Mouse (Mus musculus): ENCODE data around the gene Bex6.

The Bex6 gene

DNA sequence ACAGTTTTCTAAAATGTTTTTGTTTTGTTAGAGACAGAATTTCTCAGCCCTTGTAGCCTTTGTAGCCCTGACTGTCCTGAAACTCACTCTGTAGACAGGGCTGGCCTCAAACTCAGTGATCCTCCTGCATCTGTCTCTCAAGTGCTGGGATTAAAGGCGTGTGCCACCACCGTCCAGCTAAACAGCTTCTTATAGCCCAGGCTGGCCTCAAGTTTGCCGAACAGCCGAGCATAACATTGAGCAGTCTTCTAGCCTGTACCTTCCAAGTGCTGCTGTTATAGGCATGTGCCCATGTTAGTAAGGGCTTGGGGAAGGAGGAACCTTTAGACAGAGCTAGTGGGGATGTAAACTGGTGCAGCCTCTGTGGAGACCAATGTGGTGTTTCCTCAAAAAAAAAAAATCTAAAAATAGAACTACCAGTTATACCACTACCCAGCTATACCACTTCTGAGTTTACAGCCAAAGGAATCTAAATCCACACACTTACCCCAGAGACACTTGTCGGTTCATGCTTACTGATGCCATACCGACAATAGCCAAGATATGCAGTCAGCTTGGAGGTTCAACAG, at the start of gene Bex6:
Gene Bex6 (plus strand): TSS at position 491 of the 569 bp plus-strand sequence.
- DNase-seq: no peak

DNA sequence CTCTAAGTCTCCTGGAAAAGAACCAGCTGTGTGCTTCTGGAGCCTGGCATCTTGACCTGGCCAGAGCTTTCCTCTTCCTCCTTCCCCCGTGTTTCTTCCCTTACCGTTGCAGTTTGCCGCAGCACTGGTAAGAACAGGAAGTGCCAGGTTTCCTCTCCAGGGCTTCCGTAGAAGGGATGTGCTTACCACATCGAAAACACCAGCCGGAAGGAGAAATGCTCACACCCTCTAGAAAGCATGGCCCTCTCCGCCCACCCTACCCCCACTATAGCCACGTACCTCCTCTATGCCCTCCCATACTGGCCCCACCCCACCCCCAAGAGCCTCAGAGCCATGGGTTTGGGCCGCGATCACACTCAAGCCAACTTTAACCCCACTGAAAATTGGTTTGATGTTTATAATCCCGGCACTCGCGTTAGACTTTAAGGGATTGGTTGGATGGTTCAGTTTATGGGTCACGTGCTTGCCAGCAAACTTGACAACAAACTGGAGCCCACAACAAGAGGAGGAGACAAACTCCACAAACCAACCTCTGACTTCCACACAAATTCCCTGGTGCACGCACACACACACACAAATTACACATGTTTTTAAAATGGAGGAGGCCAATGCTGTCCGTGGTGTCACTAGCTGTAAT, 49.3 kb upstream of the Bex6 start:
- peak; percentile 65 to 71 for DNase-seq

DNA sequence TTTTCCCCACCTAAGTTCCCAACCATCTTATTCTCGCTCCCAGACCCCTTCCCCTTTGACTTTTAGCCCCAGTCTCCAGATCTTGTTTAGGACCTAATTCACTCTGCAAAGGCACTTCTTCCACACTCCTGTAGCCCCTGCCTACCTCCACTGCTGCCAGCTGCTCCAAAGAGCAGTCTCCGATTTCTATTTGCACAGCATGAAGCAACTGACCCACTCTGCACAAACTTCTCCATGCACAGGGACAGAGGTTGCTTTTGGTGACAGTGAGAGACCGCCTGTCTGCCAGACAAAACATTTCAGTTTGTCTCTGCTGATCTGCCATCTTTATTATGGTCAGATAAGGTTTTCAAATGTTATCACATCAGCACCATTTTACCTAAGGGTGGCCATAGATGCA, 46.5 kb upstream of the Bex6 start:
- DNase-seq: no peak

DNA sequence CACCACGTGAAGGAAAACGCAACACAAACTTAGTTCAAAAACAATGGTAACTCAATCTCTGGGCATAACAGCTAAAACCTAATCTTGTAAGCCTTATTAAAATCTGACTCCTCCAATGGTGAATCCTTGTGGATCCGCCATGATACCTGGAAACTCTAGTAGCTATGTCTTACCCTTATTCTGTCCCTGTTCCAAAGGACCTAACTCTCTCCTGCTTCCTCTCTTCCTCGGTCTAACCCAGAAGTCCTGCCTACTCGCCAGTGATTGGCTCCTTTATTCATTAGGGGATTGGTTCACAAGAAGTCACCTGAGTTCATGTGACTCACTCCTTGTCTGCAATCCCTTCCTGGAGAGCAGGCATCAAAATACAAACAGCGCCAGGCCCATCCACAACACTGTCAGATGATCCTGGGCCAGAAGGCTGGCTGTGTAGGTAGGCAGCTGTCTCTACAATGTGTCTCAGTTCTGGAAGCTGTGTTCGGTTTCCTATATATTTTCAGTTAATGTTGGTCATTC, 43.7 kb upstream of the Bex6 start:
- DNase-seq: no peak

DNA sequence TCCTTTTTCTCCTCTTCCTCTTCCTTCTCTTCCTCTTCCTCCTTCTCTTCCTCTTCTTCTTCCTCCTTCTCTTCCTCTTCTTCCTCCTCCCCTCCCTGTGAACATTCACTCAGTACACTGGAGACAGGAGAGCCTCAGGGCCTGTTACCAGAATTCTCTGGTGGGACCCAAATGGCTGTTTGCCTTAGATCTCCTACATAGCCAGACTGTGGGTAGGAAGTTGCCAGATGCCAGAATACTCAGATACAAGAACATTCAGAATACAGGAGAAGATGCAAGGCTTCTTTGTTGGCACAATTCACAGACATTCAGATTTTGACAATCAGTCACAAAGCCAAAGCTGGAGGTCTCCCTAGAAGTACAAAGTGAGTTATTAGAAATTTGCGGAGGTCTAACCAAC, 40.7 kb upstream of the Bex6 start:
- DNase-seq: no peak

DNA sequence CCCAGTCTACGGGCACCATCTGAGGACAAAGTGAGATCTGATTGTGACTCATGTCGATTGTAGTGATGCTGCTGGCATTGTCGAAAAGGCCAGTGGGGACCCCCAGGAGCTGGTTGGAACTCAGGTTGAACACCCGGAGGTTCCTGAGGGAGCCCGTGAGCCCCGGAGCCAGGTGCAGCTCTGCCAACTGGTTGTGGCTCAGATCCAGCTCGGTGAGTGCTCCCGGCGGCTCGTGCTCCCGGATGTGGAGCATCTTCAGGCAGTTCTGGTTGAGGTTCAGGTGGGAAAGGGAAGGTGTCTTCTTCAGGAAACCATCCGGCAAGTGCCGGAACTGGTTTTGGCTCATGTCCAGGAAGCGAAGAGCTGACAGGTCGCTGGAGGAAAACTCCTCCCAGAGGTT, 35.9 kb upstream of the Bex6 start:
- no peak for DNase-seq

DNA sequence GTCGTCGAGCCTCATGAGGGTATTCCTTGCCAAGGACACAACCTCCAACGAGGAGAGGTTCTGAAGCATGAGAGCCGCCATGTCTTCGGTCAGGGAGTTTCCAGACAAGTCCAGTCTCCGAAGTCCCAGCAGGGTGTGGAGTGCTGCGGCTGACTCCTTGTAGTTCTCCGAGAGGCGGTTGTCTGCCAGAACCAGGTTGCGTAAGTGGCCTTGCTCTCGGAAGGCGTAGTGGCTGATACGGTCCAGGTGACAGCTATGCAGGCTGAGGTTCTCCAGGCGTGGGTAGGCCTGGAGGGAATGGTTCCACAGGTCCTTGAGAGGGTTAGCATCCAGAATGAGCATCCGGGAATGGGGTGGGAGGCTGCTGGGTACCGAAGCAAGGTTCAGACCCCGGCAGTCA, 35.0 kb upstream of the Bex6 start:
- no peak for DNase-seq

DNA sequence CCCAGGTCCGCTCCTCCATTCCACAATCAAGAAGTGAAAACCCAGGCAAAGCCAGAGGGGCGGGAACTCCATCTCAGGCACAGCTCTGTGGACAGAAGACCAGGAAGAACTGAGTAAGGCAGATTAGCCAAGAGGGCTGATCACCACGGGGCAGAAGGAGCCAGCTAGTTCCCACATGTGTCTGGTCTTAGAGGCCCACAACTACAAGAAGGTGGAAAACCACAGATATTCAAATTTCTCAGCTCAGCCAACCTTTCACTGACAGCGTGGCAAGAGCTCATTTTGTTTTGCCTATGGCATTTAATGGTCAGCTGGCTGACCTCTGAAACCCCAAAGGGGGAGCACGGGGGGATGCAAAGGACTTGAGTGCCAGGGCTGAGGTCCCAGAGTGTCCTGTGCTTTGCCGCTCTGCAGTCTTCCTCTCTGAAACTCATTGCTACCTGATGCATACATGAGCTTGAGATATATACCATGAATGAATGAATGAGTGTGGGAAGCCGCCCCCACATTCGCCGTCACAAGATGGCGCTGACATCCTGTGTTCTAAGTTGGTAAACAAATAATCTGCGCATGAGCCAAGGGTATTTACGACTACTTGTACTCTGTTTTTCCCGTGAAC, 31.9 kb upstream of the Bex6 start:
- peak in 1 of 2 experiments; percentile 47 for DNase-seq

DNA sequence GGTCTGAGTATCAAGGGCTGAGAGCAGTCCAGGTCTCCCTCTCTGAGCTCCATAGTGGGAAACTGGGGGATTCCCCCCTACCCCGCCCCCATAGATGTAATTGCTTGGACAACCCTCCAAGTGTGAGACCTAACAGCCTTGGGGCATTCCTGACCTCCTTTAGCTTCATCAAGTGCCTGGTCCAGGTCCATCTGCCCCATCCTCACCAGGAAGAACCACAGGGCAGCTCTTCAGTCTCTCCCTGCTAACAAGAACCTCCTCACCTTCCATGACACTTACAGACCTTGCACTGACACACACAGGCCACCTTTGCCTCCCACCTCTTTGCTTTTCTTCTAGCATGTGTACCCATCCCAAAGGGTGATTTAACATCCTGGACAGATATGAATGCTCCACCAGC, 25.6 kb upstream of the Bex6 start:
- DNase-seq: no peak

DNA sequence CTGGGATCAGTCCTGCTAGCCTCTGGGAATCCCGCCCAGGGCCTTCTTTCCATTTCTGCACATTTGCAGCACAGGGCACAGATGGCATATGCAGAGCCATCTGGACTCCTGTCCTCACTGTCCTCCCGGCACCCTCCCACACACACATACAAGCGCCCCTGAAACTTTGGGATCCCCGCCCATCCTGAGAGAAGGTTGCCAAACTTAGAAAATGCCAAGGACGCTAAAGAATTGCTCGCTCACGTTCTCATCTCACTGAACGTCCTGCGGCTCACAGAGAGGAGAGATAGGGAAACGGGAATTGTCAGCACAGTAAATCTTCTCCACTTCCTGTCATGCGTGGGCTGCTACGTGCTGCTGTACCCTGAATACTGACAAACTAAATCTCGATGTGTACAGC, 25.2 kb upstream of the Bex6 start:
- no peak for DNase-seq

DNA sequence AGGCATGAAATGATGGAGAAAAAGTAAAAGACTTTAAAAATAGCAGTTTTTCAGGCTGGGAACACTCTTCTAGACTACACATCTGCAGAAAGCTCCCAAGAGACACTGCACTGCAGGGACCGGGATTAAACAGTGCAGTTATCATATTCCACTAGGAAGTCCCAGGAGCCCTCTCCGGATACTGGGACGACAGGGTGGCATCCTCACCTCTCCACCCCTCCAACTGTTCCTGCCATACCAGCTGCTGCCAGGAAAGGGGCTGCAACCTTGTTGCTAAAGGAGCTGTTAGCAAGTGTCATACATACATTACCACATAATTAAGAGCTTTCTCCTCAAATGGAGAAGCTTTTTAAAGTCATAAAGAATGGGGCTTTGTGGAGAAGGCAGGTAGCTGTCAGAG, 22.9 kb upstream of the Bex6 start:
- DNase-seq: no peak

DNA sequence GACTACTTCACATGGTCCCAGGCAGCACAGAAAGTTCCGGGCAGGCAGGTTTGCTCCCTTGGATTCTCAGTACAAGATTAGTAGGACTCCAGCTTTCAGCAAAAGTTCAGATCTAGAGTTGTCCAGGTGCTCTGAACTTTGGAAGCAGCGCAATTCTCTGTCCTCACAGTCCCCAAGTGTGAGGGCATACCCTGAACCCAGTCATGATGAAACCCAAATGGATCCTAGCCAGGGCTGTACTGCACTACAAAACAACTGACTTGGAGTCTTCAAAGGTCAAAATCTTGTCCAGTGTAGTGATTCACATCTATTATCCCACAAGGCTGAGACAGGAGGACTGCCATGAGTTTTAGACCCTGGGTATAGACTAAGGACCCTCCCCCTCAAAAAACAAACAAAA, 22.3 kb upstream of the Bex6 start:
- no peak for DNase-seq

DNA sequence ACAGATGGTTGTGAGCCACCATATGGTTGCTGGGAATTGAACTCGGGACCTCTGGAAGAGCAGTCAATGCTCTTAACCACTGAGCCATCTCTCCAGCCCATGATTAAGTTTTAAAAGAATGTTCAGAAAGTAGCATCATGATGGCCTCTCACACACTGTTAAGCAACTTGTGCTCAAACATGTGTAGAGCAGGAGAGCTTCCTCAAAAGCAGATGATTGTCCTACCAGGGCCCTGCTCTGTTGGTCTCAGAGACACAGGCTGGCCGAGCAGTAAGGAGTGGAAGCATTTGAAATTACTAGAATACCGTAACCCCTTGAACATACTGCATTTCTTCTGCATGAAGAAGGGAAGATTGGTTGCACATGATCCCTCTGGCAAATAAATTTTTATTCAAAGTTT, 20.7 kb upstream of the Bex6 start:
- peak in 1 of 2 experiments; percentile 20 for DNase-seq

DNA sequence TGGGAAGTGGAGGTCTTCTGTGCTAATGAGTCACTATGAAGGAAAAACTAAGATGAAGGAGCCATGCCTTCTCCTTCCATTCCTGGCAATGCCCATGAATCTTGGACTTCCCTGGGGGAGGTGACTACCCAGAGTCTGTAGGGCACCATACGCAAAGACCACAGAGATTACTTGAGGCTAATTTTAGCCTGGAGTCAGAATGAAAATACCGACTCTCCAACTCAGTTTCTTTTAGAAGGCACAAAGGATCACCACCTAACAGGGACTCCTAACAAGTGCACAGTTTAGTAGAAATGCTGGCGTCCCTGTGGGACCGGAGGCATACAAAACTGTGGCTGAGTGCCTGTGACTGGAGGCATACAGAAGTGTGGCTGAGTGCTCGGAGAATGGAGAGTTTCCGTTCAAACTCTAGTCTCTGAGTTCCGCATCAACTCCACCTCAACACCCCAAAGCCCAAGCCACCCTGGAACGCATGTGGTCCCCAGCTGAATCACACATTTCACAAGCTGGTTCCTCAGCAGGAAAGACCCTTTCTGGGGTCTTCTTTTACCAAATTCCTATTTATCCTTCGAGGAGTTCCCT, 18.8 kb upstream of the Bex6 start:
- DNase-seq: peak; percentile 42 to 43

DNA sequence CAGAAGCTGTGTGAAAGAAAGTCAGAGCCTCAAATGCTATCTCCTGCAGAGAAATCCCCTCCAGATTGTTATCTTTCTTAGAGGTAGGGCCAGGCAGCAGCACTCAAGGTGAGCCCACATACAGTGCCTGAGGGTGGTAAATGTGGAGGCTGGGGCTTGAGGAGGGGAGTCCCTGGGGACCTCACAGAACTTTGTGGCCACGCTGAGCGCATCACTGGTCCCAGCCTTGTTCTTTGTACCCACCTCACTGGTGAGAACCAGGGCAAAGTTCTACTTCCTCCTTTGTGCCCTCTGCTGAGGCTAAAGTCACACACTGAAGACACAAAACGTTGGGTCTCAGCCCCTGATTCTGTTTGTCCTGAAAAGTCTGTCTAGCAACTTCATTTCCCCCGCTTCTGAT, 16.2 kb upstream of the Bex6 start:
- DNase-seq: peak; percentile 88 to 91

DNA sequence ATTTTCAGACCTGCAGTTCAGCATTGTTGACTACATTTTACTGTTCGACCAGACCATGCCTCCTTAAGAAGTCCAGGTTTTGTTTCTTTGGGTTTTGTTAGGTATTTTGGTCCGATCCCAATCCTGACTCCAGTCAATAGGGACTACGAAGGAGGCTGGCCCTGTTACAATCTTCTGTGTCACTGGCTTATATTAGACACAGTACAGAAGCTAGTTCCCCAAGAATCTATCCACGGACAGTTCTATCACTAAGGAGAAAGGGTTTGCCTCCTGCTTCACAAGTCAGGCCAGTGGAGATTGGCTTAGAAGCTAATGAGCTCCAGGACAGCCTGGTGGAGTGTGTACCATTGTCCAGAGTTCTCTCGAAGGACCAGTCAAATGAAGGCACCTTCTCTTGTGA, 15.7 kb upstream of the Bex6 start:
- peak in 1 of 2 experiments; percentile 40 for DNase-seq

DNA sequence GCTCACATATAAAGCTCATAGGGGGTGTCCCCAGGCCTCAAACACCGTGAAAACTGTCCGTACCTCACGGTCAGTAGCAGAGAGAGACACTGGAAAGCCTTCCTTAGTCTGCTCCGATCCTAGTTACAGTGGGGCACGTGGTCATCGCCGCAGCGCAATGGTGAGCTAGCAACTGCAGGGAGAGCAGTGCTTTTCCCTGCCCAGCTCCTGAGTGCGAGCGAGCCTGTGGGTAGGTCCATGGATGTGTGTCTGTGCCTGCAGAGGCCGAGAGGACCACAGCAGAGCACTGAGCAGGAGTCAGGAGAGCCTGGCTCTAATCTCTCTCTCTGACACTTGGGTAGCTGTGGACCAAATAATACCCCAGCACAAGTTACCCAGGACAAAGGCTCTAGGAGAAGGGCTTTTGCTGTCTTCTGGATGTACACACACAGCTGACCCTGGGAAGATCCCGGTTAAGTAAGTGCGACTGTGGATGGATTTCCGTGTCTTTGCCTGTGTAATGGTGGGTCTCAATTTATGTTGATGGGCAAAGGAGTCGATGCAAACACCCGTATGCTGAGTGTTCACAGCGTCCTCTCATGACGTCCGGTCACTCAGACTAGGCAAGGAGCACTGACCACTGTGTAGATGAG, 15.1 kb upstream of the Bex6 start:
- DNase-seq: peak; percentile 37 to 46

DNA sequence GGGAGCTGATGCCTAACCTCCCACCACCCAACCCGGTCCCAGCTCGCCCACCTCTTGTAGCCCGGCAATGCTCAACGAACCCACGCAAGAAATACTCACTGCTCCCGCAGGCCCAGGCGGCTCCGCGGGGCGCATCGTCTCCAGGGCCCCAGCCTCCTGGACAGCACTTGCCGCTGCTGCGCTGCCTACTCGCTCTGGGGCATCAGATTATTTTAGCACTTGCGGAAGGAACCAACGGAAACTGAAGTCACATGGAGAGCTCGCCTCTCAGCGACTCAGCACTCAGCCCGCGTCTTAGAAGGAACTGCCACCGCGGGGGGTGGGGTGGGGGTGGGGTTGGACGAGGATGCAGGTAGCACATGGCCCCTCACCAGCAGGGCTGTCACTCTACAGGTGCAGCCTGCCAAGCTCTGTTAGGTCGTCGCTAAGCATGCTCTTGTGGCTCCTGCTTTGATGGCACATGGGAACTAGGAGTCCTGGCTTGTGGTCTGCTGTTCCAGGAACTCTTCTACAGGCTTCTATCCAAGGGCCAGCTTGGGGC, 14.3 kb upstream of the Bex6 start, which contains the start of gene Nrros:
Gene Nrros (minus strand): TSS at position 314 of the 541 bp plus-strand sequence.
- peak; percentile 82 for DNase-seq

DNA sequence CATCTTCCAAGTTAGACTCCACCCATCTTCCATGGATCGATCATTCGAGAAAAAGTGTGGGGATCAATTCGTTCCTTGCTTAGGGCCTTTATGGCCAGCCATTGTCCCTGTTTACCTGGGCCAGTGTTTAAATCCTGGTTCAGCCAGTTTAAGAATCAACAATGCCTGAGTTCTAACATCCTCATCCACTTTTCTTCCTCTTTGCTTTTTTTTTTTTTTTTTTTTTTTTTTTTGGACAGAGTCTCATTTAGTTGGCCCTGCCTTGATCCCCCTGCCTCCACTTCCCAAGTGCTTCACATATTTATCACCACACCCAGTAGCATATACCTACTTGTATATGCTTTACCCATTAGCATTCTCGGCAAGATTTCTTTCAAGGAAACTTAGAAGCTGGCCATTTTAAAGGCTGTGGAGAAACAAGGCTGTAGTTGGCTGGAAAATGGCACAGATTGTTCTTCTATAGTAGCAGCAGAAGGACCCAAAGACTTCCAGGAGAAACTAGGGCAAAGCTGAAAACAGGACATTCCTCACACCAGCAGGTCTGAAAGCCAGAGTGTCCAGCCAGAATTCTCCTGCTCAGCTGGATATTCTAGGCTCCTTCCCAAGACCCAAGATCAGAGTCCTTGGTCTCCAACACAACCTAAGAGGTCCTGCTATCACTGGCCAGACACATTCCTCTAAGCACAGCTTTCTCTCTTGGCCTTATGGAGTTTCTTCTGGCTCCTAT, 11.6 kb upstream of the Bex6 start:
- DNase-seq: no peak

DNA sequence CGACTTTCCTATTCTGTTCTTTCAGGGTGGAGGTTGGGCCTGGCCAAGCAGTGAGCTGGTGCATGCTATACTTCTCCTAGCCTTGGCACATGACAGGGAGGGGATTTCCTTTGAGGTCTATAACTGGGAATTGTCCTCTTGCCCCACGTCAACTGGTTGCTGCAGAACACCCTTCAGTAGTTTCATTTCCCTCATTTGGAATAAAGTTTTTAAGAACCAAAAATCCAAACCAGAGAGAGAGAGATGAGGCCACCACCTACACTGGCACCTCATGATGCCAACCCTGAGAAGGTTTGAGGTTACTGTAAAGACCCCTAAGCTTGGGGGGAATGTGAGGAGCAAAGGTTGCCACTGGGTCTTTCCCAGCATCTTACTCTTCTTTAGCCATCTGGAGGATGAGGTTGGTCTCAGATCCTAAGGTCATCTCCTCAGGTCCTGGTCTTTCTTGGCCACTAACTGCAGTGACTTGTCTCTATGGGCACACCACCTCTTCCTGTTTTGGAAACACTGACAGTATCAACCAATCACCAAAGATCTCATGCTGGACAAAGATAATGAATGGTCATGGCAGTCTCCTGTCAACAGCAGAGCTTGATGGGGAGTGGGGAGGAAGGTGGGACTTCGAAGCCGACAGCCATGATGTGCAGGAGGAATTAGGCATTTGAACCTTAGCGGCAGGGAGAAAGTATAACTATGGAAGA, 8.4 kb upstream of the Bex6 start:
- DNase-seq: peak; percentile 60 to 69

DNA sequence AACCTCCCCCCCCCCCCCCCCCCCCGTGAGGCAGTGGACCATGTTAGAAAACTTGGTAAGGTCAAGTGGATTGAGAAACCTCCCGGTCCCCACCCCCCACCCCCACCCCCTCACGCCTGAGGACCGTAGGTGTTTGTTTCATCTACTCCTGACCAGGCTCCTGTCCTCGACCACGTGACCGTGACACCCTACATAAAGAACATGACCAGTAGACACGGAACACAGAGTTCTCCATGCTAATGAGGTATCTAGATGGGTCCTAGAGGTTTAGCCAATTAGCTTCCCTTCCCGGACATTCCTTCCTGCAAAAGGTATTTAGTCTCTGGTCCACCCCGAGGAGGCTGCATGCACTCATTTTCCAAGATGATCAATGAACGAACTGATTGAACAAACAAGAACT, 6.2 kb upstream of the Bex6 start:
- peak in 1 of 2 experiments; percentile 37 for DNase-seq

Measured in B cell, adult 2 months (primary cell).